Mouse (Mus musculus) heart, embryonic 14.5 days (tissue): ENCODE data around the gene Slf2. TPM values are rescaled to one million over a fixed set of nuclear protein-coding genes. Genes with fewer than 3 reads are reported as not detected.

Source experiments
- ATAC-seq: fragments of 200-750 bp; cut with Nextera tagmentation; 2 replicates; pipeline ENCODE4 v1.8.0; 2017; ENCODE audit warnings: low read depth, moderate TSS enrichment; ENCODE audit not compliant: insufficient number of reproducible peaks, insufficient read depth, low FRiP score
- H3K27ac ChIP-seq, 2 experiments: fragments of 200-500 bp in 1 of 2; fragments of 300-500 bp in 1 of 2; sonication (generic) in 1 of 2; replicated peaks in 1 of 2; 2 replicates each; pipeline ENCODE4 v1.5.1; 2012 to 2014; ENCODE audit warnings: low read depth in 2 of 2, low read length in 2 of 2, control low read depth in 1 of 2, mild to moderate bottlenecking in 1 of 2, mixed read lengths in 1 of 2; ENCODE audit not compliant: control insufficient read depth in 1 of 2, insufficient read depth in 1 of 2
- H3K27me3 ChIP-seq: fragments of 300-500 bp; sonication (generic); 2 replicates; pipeline ENCODE4 v1.6.1; 2014; ENCODE audit warnings: mild to moderate bottlenecking, low read length, control low read depth; ENCODE audit not compliant: control insufficient read depth, insufficient read depth
- H3K36me3 ChIP-seq: fragments of 300-500 bp; sonication (generic); 2 replicates; pipeline ENCODE4 v1.6.1; 2014; ENCODE audit warnings: mild to moderate bottlenecking, control low read depth, low read length, mixed read lengths; ENCODE audit not compliant: control insufficient read depth, insufficient read depth
- H3K4me1 ChIP-seq, 2 experiments: fragments of 200-500 bp in 1 of 2; fragments of 300-500 bp in 1 of 2; sonication (generic) in 1 of 2; 2 replicates each; pipeline ENCODE4 v1.6.1; 2012 to 2014; ENCODE audit warnings: low read length in 2 of 2, control low read depth in 1 of 2, mixed read lengths in 1 of 2; ENCODE audit not compliant: control insufficient read depth in 2 of 2, insufficient read depth in 2 of 2
- H3K4me2 ChIP-seq: fragments of 300-500 bp; sonication (generic); 2 replicates; pipeline ENCODE4 v1.6.1; 2014; ENCODE audit warnings: mild to moderate bottlenecking, low read length
- H3K4me3 ChIP-seq, 2 experiments: fragments of 200-500 bp in 1 of 2; fragments of 300-500 bp in 1 of 2; sonication (generic) in 1 of 2; 2 replicates each; pipeline ENCODE4 v1.5.1; 2012 to 2014; ENCODE audit warnings: low read length in 2 of 2, mild to moderate bottlenecking in 2 of 2, control low read depth in 1 of 2, low read depth in 1 of 2, moderate library complexity in 1 of 2; ENCODE audit not compliant: control insufficient read depth in 1 of 2, insufficient read depth in 1 of 2
- H3K9ac ChIP-seq: fragments of 300-500 bp; sonication (generic); 2 replicates; pipeline ENCODE4 v1.6.1; 2014; ENCODE audit warnings: mild to moderate bottlenecking, low read length
- H3K9me3 ChIP-seq: fragments of 300-500 bp; sonication (generic); 2 replicates; pipeline ENCODE4 v1.6.1; 2016; ENCODE audit warnings: low read length, control low read depth; ENCODE audit not compliant: control insufficient read depth
- WGBS: fragments of 180-500 bp; shearing (Covaris S2); extraction: QIAGEN DNeasy Blood & Tissue Kit; methylation state at CpG from one replicate; pipeline ENCODE4 v1.1.7; 2014; 5-methylcytosine and 5-hydroxymethylcytosine counted together
- polyA plus RNA-seq: library from polyadenylated mRNA; unstranded; fragments of >200 nt; fragmentation: Nextera tagmentation; extraction: Ambion mirVana; gene quantifications from 2 replicates; pipeline ENCODE4 v1.2.1, GENCODE M21; 2014

The Slf2 gene
- polyA plus RNA-seq, 1 experiment from 2014 or later = 47.0 TPM

DNA sequence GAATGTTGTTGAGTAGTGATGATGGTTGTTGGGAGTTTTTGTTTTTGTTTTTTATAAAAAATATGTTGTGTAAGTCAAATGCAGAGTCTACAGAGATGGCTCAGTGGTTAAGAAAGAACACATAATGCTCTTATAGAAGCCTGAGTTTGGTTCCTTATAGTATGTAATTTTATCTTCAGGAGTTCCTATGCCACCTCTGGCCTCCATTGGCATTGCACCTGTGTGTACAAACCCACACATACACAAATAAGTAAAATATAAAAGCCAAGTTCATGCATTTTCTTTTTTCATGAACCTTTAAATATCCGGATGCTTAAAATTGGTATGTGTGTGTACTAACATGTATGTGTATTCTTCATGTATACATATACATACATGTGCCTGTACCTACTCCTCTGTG lies 35.0 kb downstream of the Slf2 start:
- Histone ChIP-seq H3K4me3 (no peak overlapping the region), H3K36me3 (peaks cover 97% of the 10 kb centered on the region), H3K4me2 (no peak overlapping the region), H3K27me3 (no peaks in the 10 kb centered on the region), H3K4me1 (no peaks in the 10 kb centered on the region), H3K27ac (no peak overlapping the region), H3K9ac (no peak overlapping the region), H3K9me3 (no peaks in the 10 kb centered on the region)
- WGBS = 97% methylated on average over 1 of the region's 1 CpGs
- no peak for ATAC-seq

DNA sequence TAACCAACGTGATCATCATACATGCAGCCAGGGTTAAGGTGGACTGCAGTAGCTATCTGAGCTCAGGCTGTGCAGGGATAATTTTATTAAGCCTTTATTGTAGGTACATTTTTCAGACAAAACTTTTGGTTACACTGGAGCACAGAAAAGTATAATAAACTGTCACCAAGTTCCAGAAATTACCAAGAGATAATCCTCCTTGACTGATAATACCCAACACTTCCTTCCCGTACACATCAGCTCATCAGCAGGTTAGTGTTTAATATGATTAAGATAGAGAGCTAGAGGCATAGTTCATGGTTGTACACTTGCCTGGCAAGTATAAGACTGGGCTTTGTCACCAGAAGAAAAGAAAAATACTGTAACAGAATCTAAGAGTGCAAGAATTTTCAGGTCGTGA lies 37.4 kb downstream of the Slf2 start:
- no peak for ATAC-seq
- no peak overlapping the region for H3K4me3 ChIP-seq
- H3K36me3 ChIP-seq = peaks cover 97% of the 10 kb centered on the region
- H3K4me1 ChIP-seq = no peaks in the 10 kb centered on the region
- 84% methylated on average over 3 of the region's 3 CpGs for WGBS
- no peaks in the 10 kb centered on the region for H3K27me3 ChIP-seq
- no peak overlapping the region for H3K4me2 ChIP-seq
- no peaks in the 10 kb centered on the region for H3K9me3 ChIP-seq
- no peak overlapping the region for H3K9ac ChIP-seq
- no peak overlapping the region for H3K27ac ChIP-seq

DNA sequence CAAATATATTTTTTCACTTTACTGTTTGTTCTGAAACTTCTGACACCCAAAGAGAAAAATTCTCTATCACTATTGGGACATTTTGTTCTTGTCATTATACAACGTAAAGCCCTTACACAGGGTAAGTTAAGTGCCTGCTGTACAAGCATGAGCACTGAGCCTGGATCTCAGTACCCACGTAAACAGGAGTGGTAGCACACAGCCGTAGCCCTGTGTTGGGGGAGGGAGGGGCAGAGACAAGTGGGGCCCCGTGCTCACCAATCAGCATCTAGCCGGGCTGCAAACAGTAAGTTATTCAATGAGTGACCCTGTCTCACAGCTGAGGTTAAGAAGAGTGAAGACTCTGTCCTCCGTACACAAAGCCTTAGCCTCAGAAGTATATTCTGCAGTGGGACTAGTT lies 45.7 kb downstream of the Slf2 start:
- Histone ChIP-seq H3K9me3 (no peaks in the 10 kb centered on the region), H3K27me3 (no peaks in the 10 kb centered on the region), H3K36me3 (peaks cover 100% of the 10 kb centered on the region), H3K4me1 (no peaks in the 10 kb centered on the region), H3K4me3 (no peak overlapping the region), H3K27ac (no peak overlapping the region), H3K9ac (no peak overlapping the region), H3K4me2 (no peak overlapping the region)
- ATAC-seq = no peak
- 83% methylated on average over 6 of the region's 6 CpGs for WGBS

- WGBS = 83% methylated on average over 6 of the region's 6 CpGs
- Histone ChIP-seq H3K9me3 (no peaks in the 10 kb centered on the region), H3K4me2 (no peak overlapping the region), H3K4me1 (no peaks in the 10 kb centered on the region), H3K27ac (no peak overlapping the region), H3K36me3 (peaks cover 100% of the 10 kb centered on the region), H3K4me3 (no peak overlapping the region), H3K9ac (no peak overlapping the region), H3K27me3 (no peaks in the 10 kb centered on the region)
- no peak for ATAC-seq
These were observed 46.2 kb downstream of the Slf2 start for GRCm38 (mm10) chr19:44977148-44977547.

DNA sequence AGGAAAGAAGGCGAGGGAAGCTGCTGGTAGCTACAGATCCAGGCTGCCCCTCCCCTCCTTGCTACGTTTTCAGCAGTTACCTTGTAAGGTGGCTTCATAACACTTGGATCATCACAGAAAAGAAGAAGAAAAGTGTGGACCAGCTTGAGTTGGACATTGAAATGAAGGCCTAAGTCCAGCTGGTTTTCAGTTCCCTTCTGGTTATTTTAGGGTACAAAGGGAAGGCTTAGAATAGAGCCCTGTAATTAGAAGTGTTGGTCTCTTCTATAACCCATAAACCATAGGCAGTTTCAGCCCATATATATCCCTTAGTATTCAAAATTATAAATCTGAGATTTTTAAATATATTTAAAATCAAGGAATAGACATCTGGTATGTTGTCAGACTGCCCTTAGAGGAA lies 49.8 kb downstream of the Slf2 start:
- ATAC-seq = no peak
- H3K4me1 ChIP-seq = 0 out of 4 replicates have a peak, but pooled peaks cover 0 to 3% of the 10 kb centered on the region in 2 experiments
- peaks cover 79% of the 10 kb centered on the region for H3K36me3 ChIP-seq
- no peaks in the 10 kb centered on the region for H3K9me3 ChIP-seq
- no peak overlapping the region for H3K4me2 ChIP-seq
- WGBS = 74% methylated on average over 2 of the region's 2 CpGs
- no peaks in the 10 kb centered on the region for H3K27me3 ChIP-seq
- no peak overlapping the region for H3K27ac ChIP-seq
- no peak overlapping the region for H3K9ac ChIP-seq
- H3K4me3 ChIP-seq = no peak overlapping the region

- Histone ChIP-seq H3K4me1 (0 out of 4 replicates have a peak, but pooled peaks cover 0 to 3% of the 10 kb centered on the region in 2 experiments), H3K4me3 (no peak overlapping the region), H3K9ac (no peak overlapping the region), H3K27ac (no peak overlapping the region), H3K4me2 (no peak overlapping the region), H3K9me3 (no peaks in the 10 kb centered on the region), H3K27me3 (no peaks in the 10 kb centered on the region), H3K36me3 (peaks cover 61% of the 10 kb centered on the region)
- WGBS = 75% methylated on average over 7 of the region's 7 CpGs
- no peak for ATAC-seq
These were observed 51.6 kb downstream of the Slf2 start for GRCm38 (mm10) chr19:44982477-44983115.

GRCm38 (mm10) chr19:44983366-44983765 lies 52.4 kb downstream of the Slf2 start:
- no peak overlapping the region for H3K4me2 ChIP-seq
- no peaks in the 10 kb centered on the region for H3K9me3 ChIP-seq
- H3K27me3 ChIP-seq = no peaks in the 10 kb centered on the region
- peaks cover 53% of the 10 kb centered on the region for H3K36me3 ChIP-seq
- H3K9ac ChIP-seq = no peak overlapping the region
- no peak for ATAC-seq
- H3K4me3 ChIP-seq = no peak overlapping the region
- 88% methylated on average over 6 of the region's 6 CpGs for WGBS
- H3K27ac ChIP-seq = no peak overlapping the region
- peaks cover 0 to 5% of the 10 kb centered on the region in 2 experiments; a peak in 1 of 4 replicates for H3K4me1 ChIP-seq

GRCm38 (mm10) chr19:44984420-44984819 lies 53.5 kb downstream of the Slf2 start:
- Histone ChIP-seq H3K4me2 (no peak overlapping the region), H3K9ac (no peak overlapping the region), H3K36me3 (peaks cover 43% of the 10 kb centered on the region), H3K9me3 (no peaks in the 10 kb centered on the region), H3K4me3 (no peak overlapping the region), H3K27ac (no peak overlapping the region), H3K27me3 (no peaks in the 10 kb centered on the region), H3K4me1 (peaks cover 0 to 10% of the 10 kb centered on the region in 2 experiments; a peak in 2 of 4 replicates)
- ATAC-seq = no peak
- WGBS = 86% methylated on average over 4 of the region's 4 CpGs
